Mouse (Mus musculus): ENCODE results near the gene Nkx2-1.

DNA sequence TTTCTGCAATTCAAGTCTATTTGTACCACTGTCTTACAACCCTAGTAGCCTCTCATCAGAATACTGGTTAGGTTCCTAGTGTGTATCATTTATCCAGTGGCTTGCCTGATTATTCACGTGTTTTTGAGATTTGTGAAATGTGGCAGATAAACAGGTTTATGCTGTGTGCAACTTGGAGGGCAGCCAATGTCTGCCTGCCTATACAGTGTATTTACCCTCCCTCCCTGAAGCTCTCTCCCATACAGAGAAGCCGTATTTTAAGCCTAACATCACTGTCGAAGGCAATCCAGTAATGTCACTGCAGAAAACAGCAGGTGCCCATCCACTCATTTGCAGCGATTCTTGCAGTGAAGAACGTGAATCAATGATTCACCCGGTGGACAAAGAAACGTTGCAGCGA lies 28.3 kb downstream of the Nkx2-1 start:
- TF ChIP-seq CTCF (IDR thresholded peaks at IDR 0.05; ENCODE audit: low read depth) (no peak), EP300 (IDR thresholded peaks at IDR 0.05; ENCODE audit: low read depth) (no peak)

Data from liver, embryonic 14.5 days (tissue).